Comparison of ENCODE assay signal across 13 mouse cellular contexts in genomic region chr3:85987225-85987624, GRCm38 (mm10).
"Had no signal": no experiment of that assay in that cellular context is flagged by ENCODE, and none has a peak within 500 bp of the region (broad histone marks: within the 10 kb centered on the region; RNA-seq: fewer than 3 reads in every experiment).

No protein-coding gene starts in this region.

- DNase-seq: gastrocnemius, adult 2 months; gastrocnemius, postnatal 10 days; gastrocnemius, postnatal 25 days; heart, adult 11 months; heart, adult 2 months; heart, postnatal 10 days; heart, postnatal 4 days; kidney, adult 18-20 months; kidney, adult 8-10 months; kidney, postnatal 10 days; kidney, postnatal 25 days; kidney, postnatal 4 days; liver, embryonic 13.5 days had no signal
